Mouse (Mus musculus) adrenal gland, postnatal 25 days (tissue): ENCODE results near the gene Bdh1. TPM values are rescaled to one million over a fixed set of nuclear protein-coding genes. Genes with fewer than 3 reads are reported as not detected.
"Not testable (repeated sequence)": the region's sequence is repeated elsewhere in the genome, so short reads cannot be mapped to it uniquely, and the experiment has no call there.

ENCODE experiments used
- DNase-seq: peaks from one replicate; pipeline ENCODE4 v3.0.0; 2021; ENCODE audit warnings: mixed read lengths
- long read RNA-seq: library from polyadenylated mRNA; stranded (forward); transcript quantifications from one replicate; pipeline ENCODE4 v2.0.0, GENCODE M21; 2021
- total RNA-seq: library from RNA; stranded (reverse); gene quantifications from 2 replicates; pipeline ENCODE4 v1.2.3, GENCODE M21; 2021

The Bdh1 gene
- 11.9 and 15.6 TPM in 2 replicates for total RNA-seq
- long read RNA-seq, transcript Bdh1-201 (7 exons, 1,711 nt): major isoform, 28 of 45 reads
- long read RNA-seq, partial matches to known transcripts: 1 of 45 reads
- long read RNA-seq, other reads (novel, unspliced or antisense): 14 of 45 reads

- DNase-seq: no peak
These were observed at the start of gene Bdh1 for GRCm38 (mm10) chr16:31422000-31422399. Bdh1 (plus strand) TSS chr16:31422280.

- DNase-seq: not testable (repeated sequence)
These were observed 49.8 kb upstream of the Bdh1 start for GRCm38 (mm10) chr16:31372316-31372715.

- not testable (repeated sequence) for DNase-seq
These were observed 46.0 kb upstream of the Bdh1 start for GRCm38 (mm10) chr16:31375877-31376582.

- not testable (repeated sequence) for DNase-seq
These were observed 33.8 kb upstream of the Bdh1 start for GRCm38 (mm10) chr16:31388269-31388668.

GRCm38 (mm10) chr16:31399231-31399630 is 22.8 kb upstream of the Bdh1 start:
- DNase-seq: no peak

- no peak for DNase-seq
These were observed 21.0 kb upstream of the Bdh1 start for GRCm38 (mm10) chr16:31400908-31401692.

- no peak for DNase-seq
These were observed 20.0 kb upstream of the Bdh1 start for GRCm38 (mm10) chr16:31402096-31402495.

GRCm38 (mm10) chr16:31403971-31404370 is 18.1 kb upstream of the Bdh1 start:
- no peak for DNase-seq

GRCm38 (mm10) chr16:31405040-31405439 is 17.0 kb upstream of the Bdh1 start:
- no peak for DNase-seq

GRCm38 (mm10) chr16:31407872-31408271 is 14.2 kb upstream of the Bdh1 start:
- no peak for DNase-seq

- no peak for DNase-seq
These were observed 11.1 kb upstream of the Bdh1 start for GRCm38 (mm10) chr16:31410969-31411368.

GRCm38 (mm10) chr16:31412321-31412720 is 9.8 kb upstream of the Bdh1 start:
- peak; percentile 51 for DNase-seq

GRCm38 (mm10) chr16:31413777-31414176 is 8.3 kb upstream of the Bdh1 start:
- no peak for DNase-seq

GRCm38 (mm10) chr16:31415885-31416450 is 6.1 kb upstream of the Bdh1 start:
- DNase-seq: no peak

- no peak for DNase-seq
These were observed 3.4 kb upstream of the Bdh1 start for GRCm38 (mm10) chr16:31418704-31419103.

GRCm38 (mm10) chr16:31419457-31419856 is 2.6 kb upstream of the Bdh1 start:
- DNase-seq: no peak

- no peak for DNase-seq
These were observed 642 bp downstream of the Bdh1 start for GRCm38 (mm10) chr16:31422722-31423121.

GRCm38 (mm10) chr16:31423368-31423767 is 1.3 kb downstream of the Bdh1 start:
- no peak for DNase-seq

GRCm38 (mm10) chr16:31424416-31425187 is 2.5 kb downstream of the Bdh1 start:
- DNase-seq: no peak

GRCm38 (mm10) chr16:31425508-31425907 is 3.4 kb downstream of the Bdh1 start:
- peak; percentile 79 for DNase-seq

- DNase-seq: no peak
These were observed 4.5 kb downstream of the Bdh1 start for GRCm38 (mm10) chr16:31426496-31427126.

- DNase-seq: no peak
These were observed 6.2 kb downstream of the Bdh1 start for GRCm38 (mm10) chr16:31428335-31428674.
